Mouse (Mus musculus): ENCODE data around the gene Snrpg.

Snrpg gene

GRCm38 (mm10) chr6:86400972-86401371 lies 29.9 kb downstream of the Snrpg start:
- DNase-seq = peak; percentile 79

GRCm38 (mm10) chr6:86402681-86403607 lies 31.8 kb downstream of the Snrpg start:
- DNase-seq = no peak

- DNase-seq = peak; percentile 89
These were observed 32.6 kb downstream of the Snrpg start for GRCm38 (mm10) chr6:86403728-86404099.

GRCm38 (mm10) chr6:86404100-86404861 lies 33.2 kb downstream of the Snrpg start, which contains the start of gene Tia1:
Tia1 (plus strand) TSS chr6:86404219.
- DNase-seq = peak; percentile 98

GRCm38 (mm10) chr6:86404996-86405395 lies 33.9 kb downstream of the Snrpg start:
- no peak for DNase-seq

GRCm38 (mm10) chr6:86406306-86406705 lies 35.2 kb downstream of the Snrpg start:
- DNase-seq = no peak

GRCm38 (mm10) chr6:86418711-86419110 lies 47.6 kb downstream of the Snrpg start:
- no peak for DNase-seq

GRCm38 (mm10) chr6:86419239-86419638 lies 48.1 kb downstream of the Snrpg start:
- DNase-seq = no peak

- no peak for DNase-seq
These were observed 49.4 kb downstream of the Snrpg start for GRCm38 (mm10) chr6:86420491-86420890.

- no peak for DNase-seq
These were observed 55.3 kb downstream of the Snrpg start, which contains the start of gene Gm44790 for GRCm38 (mm10) chr6:86426358-86426757. Gm44790 (plus strand) TSS chr6:86426658.
